Mouse (Mus musculus): ENCODE data around the gene Dennd5b.

DNA sequence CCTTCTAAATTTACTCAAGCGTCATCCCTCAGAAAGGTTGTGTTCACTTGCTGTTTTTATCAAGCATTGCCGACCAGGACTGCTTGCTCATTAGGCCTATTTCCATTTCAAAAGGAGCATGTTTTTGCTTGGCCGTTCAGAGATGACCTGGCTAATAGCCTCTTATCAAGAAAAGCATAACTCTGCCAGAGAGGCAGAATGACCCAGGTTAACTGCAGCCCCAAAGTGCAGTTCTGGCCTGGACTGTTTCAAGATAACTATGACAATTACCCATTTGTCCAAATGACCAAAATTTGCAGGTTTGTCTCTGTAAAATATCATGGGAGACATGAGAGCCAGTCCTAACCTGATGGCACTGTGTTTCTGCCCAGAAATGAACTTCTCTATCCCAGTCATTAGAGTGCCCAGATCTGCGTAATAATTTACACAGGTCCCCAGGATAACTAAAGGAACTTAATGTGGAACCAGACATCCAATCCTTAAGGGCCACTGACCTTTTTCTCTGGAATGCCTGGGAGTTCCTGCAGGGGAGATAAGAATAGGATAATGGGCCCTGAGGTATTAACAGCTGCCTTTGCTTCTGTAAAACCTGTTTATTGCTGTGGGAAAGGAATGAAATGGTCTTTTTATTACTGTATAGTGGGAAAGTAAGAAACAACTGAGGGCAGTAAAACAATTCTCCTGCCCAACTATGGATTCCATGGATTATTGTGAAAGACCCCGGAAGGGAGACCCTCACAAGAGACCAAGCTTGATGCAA is 33.1 kb upstream of the Dennd5b start:
- TF ChIP-seq CTCF (IDR thresholded peaks at IDR 0.05; ENCODE audit: low read depth) (no peak), EP300 (IDR thresholded peaks at IDR 0.05; ENCODE audit: low read depth) (no peak)

All from liver, postnatal 0 days (tissue).